Mouse (Mus musculus) cerebellum, adult 9-11 months (tissue): ENCODE measurements at regions not wholly inside any gene's neighbourhood (a gene's known extent, or its start where the extent isn't known, plus 50 kb on each side); places are given as distances from the start of the nearest gene placed in this dataset.

Source experiments
- DNase-seq: peaks from one replicate; pipeline ENCODE4 v3.0.0; 2022

DNA sequence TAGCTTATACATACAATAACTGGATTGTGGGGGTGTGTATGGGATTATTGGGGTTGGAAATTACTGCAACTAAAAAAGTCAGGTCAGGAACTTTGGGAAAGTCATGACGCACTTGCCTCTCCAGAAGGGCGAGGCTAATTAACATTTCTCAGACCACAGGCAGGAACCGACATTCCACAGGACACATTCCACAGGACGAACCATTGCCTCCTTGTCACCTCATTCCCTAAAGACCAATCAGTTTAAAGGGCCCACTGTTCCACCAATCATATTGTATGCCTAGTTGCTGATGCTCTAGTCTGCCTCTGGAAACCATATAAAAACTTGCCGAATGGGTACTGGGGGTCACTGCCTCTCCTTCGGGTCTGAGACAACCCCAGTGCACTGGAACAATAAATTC lies 113.0 kb upstream of the Pcgf5 start:
- no peak for DNase-seq

GRCm38 (mm10) chr19:36236576-36237345 lies 111.3 kb upstream of the Pcgf5 start:
- DNase-seq, result no peak

GRCm38 (mm10) chr19:36237751-36238150 lies 110.4 kb upstream of the Pcgf5 start:
- no peak for DNase-seq

DNA sequence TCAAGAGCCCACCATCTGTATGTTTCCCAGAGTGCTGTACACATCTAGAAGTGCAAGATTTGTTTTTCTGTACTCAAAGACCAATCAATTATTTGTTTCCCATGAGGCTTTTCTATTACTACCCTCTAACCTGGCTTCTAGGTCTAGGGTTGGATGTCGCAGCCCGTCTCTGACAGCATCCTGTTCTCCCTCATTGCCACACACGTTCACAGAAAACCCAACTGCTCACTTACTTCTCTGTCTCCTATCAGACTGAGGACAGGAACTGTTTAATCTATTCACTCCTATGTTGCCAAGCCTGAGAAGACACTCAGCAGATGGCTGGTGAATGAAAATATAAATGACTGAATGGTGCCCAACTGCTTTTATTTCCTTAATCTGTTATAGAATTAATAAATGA lies 109.6 kb upstream of the Pcgf5 start:
- DNase-seq, result no peak

DNA sequence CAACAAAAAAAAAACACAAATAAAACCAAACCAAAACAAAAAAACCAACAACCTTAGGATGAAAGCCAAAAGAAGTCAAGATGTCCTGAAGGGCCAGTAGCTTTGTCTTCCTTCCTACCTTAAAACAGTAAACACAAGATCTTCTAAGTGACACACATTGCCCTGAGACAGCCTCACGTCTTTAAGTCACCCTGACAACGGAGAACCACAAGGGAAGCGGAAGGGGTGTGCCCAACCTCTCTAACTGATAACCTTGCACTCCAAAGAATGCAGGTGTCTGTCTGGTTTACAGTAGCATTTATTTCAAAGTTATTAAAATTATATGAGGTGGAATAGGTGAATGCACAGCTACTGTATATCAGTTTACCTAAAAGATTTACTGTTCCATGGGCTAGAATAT lies 105.7 kb upstream of the Pcgf5 start:
- no peak for DNase-seq

- DNase-seq, result no peak
Measured at GRCm38 (mm10) chr19:36242946-36243345, 105.2 kb upstream of the Pcgf5 start.

DNA sequence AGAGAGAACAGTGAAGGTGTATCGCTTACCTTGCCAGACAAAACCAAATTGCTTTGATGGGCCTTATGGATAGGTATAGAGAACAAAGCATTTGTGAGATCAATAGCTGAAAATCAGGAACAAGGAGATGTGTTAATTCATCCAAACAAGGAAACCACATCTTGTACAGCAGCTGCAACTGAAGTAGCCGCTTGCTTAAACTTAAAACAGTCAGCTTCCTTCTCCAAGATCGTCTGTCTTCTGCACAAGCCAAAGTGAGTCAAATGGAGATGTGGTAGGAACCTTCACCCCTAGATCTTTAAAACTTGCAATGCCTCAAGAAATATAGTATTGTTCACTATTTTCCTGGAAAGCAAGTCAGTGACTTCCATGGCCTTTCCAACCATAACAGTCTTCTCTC lies 95.6 kb upstream of the Pcgf5 start:
- DNase-seq, result no peak

- DNase-seq, result no peak
Measured at GRCm38 (mm10) chr19:36257748-36258538, 90.2 kb upstream of the Pcgf5 start.

DNA sequence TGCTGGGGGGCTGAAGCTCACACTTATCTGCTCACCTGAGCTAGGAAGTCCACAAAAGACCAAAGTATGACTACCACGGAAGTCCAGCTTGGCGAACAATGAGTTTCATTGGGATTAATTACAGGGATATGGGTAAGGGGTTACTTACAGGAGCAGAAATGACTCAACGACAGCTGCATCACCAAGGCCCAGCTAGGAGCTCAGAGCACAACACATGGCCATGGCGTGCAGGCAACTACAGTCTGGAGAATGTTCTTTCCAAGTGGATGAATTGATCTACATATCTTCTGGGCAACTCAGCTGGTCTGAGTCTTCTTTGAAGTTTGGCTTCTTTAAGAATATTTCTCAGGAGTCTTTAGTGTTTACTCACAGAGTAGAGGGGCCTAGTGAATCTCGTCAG lies 86.3 kb upstream of the Pcgf5 start:
- DNase-seq, result no peak

DNA sequence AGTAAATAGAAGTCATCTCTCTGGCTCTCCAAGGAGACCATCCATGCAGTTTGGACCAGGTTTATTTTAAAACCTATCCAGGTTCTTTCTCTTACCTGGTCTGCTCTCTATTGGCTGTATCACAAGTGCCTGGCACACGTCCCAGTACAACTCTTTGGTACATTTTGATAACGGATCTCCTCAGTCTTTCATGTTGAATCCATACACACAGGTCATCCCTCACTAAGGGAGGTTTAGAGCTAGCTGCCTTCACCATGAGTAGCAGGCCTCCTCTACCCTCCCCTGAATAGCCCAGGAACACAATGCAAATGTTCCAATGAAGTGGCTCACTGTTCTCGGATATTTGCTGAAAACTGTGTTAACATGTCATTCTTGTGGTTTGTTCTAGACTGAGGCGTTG lies 84.2 kb upstream of the Pcgf5 start:
- DNase-seq, result no peak

DNA sequence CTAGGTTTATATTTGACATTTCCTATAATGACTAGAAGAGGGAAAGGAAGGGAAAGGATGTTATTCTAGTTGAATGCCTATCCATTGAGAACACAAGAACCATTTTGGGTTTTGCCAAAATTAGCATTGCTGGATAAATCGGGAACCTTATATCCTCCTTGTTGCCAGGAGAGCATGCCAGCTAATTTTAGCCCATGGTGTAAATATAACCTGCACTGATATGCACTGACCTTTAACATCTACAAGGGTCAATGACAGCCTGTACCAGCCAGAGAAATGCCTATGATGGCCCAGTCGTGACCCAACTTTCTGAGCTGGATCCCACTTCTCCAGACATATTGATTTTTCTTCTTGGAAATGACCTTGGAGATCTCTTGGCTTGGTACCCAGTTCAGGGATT lies 83.7 kb upstream of the Pcgf5 start:
- no peak for DNase-seq

- DNase-seq, result no peak
Measured at GRCm38 (mm10) chr19:36265276-36265675, 82.8 kb upstream of the Pcgf5 start.

GRCm38 (mm10) chr19:36266346-36266745 lies 81.8 kb upstream of the Pcgf5 start:
- no peak for DNase-seq

- no peak for DNase-seq
Measured at GRCm38 (mm10) chr19:36273466-36273865, 74.6 kb upstream of the Pcgf5 start.

DNA sequence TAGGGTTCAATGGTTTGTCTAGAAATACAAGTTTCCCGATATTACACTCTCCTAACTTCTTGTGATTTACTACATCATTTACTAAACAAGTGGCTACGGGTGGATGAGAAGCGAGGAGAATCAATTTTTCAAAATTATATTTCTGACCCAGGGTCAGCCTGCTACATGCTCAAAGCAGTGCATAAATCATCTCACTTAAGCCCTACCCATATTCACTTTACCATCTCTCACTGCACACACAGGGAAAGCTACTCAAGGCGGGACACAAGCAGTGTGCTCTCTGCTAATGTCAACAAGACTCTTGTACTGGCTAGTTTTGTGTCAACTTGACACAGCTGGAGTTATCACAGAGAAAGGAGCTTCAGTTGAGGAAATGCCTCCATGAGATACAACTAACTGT lies 62.6 kb upstream of the Pcgf5 start:
- no peak for DNase-seq

- DNase-seq, result no peak
Measured at GRCm38 (mm10) chr19:36290778-36291177, 57.3 kb upstream of the Pcgf5 start.

DNA sequence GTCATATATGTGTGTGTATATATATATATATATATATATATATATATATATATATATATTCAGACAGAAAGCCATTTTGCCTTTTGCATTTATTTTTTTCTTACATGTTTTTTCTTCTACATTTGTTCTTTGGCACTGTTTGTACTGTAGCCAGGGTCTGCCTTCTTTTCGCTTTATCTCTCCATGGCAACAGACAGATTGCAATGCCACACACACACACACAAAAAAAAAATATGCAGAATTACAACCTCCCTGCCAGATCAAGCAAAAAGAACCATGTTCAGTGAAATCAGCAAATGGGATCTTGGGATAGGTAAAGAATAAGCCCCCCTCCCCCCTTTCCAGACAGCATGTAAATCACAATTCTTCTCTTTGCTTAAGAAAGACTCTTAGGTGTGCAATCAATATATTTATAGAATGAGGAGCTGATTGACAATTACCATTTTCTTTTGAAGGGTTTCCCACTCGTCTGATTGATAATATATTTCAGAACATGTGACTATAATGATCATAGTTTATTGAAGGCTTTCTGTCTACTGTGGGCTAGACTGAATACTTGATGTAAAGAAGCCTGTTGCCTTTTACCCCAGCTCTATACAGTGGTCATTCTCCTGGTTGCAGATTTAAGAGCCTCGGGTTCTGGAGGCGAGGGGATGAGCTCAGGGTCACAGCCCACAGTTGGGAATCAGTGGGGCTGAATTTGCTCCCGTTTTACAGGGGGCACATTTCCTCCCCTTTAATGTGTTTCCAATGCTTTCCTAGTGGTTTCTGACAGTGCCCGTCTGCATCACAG lies 54.7 kb upstream of the Pcgf5 start:
- no peak for DNase-seq
